Mouse (Mus musculus) forebrain, postnatal 0 days (tissue): ENCODE measurements around the gene Vmp1. TPM values are rescaled to one million over a fixed set of nuclear protein-coding genes. Genes with fewer than 3 reads are reported as not detected.

Source experiments
- ATAC-seq: fragments of 200-750 bp; cut with Nextera tagmentation; 2 replicates; pipeline ENCODE4 v1.8.0; 2017; ENCODE audit warnings: mild to moderate bottlenecking, moderate library complexity
- DNase-seq: peaks from one replicate; pipeline ENCODE4 v3.0.0-alpha.2; 2015
- H3K27ac ChIP-seq: fragments of 300-500 bp; sonication (generic); 2 replicates; pipeline ENCODE4 v1.5.1; 2014; ENCODE audit warnings: low read depth, mild to moderate bottlenecking, antibody characterized with exemption, low read length, moderate library complexity, mixed read lengths
- H3K27me3 ChIP-seq: fragments of 300-500 bp; sonication (generic); 2 replicates; pipeline ENCODE4 v1.6.1; 2014; ENCODE audit warnings: mild to moderate bottlenecking, low read length, mixed read lengths; ENCODE audit not compliant: insufficient read depth
- H3K36me3 ChIP-seq: fragments of 300-500 bp; sonication (generic); 2 replicates; pipeline ENCODE4 v1.6.1; 2014; ENCODE audit warnings: mild to moderate bottlenecking, moderate library complexity; ENCODE audit not compliant: insufficient read depth
- H3K4me1 ChIP-seq: fragments of 300-500 bp; sonication (generic); 2 replicates; pipeline ENCODE4 v1.6.1; 2014; ENCODE audit warnings: antibody characterized with exemption; ENCODE audit not compliant: insufficient read depth
- H3K4me2 ChIP-seq: fragments of 300-500 bp; sonication (generic); 2 replicates; pipeline ENCODE4 v1.6.1; 2014; ENCODE audit warnings: low read depth, mild to moderate bottlenecking, moderate library complexity
- H3K4me3 ChIP-seq: fragments of 300-500 bp; sonication (generic); 2 replicates; pipeline ENCODE4 v1.5.1; 2014; ENCODE audit warnings: low read depth, low read length, mixed read lengths
- H3K9ac ChIP-seq: fragments of 300-500 bp; sonication (generic); 2 replicates; pipeline ENCODE4 v1.6.1; 2014; ENCODE audit warnings: mild to moderate bottlenecking
- H3K9me3 ChIP-seq: fragments of 300-500 bp; sonication (generic); 2 replicates; pipeline ENCODE4 v1.6.1; 2016; ENCODE audit warnings: low read length
- CTCF ChIP-seq: sonication (generic); IDR thresholded peaks from 2 replicates; pipeline ENCODE4 v1.5.1; 2016; ENCODE audit warnings: antibody characterized with exemption, control low read depth, low read depth
- WGBS: fragments of 180-500 bp; shearing (Covaris S2); extraction: QIAGEN DNeasy Blood & Tissue Kit; methylation state at CpG from one replicate; pipeline ENCODE4 v1.1.7; 2014; 5-methylcytosine and 5-hydroxymethylcytosine counted together
- polyA plus RNA-seq: library from polyadenylated mRNA; unstranded; fragments of >200 nt; fragmentation: Nextera tagmentation; extraction: Ambion mirVana; gene quantifications from 2 replicates; pipeline ENCODE4 v1.2.1, GENCODE M21; 2015
- total RNA-seq: library from RNA; depleted of rRNA; stranded (reverse); fragments of >200 nt; gene quantifications from 2 replicates; pipeline ENCODE4 v1.2.3, GENCODE M21; 2014

Gene Vmp1
- total and polyA plus RNA-seq, 2 experiments from 2014 or later, result 59.5 to 131 TPM

GRCm38 (mm10) chr11:86662986-86663895 lies 20.4 kb downstream of the Vmp1 start:
- Histone ChIP-seq H3K4me2 (no peak overlapping the region), H3K27ac (no peak overlapping the region), H3K4me1 (no peaks in the 10 kb centered on the region), H3K4me3 (no peak overlapping the region), H3K36me3 (peaks cover 18% of the 10 kb centered on the region), H3K9me3 (no peaks in the 10 kb centered on the region), H3K27me3 (no peaks in the 10 kb centered on the region), H3K9ac (no peak overlapping the region)
- no peak for TF ChIP-seq CTCF
- 94% methylated on average over 8 of the region's 8 CpGs for WGBS
- ATAC-seq (no peak), DNase-seq (no peak)

GRCm38 (mm10) chr11:86657863-86658262 lies 25.8 kb downstream of the Vmp1 start:
- no peak overlapping the region for H3K4me2 ChIP-seq
- no peak overlapping the region for H3K9ac ChIP-seq
- peaks cover 10% of the 10 kb centered on the region for H3K36me3 ChIP-seq
- no peaks in the 10 kb centered on the region for H3K9me3 ChIP-seq
- TF ChIP-seq CTCF, result no peak
- DNase-seq (no peak), ATAC-seq (no peak)
- no peak overlapping the region for H3K27ac ChIP-seq
- H3K27me3 ChIP-seq, result no peaks in the 10 kb centered on the region
- no peak overlapping the region for H3K4me3 ChIP-seq
- no peaks in the 10 kb centered on the region for H3K4me1 ChIP-seq

GRCm38 (mm10) chr11:86656849-86657567 lies 26.6 kb downstream of the Vmp1 start:
- no peak for TF ChIP-seq CTCF
- ATAC-seq, result no peak
- 85% methylated on average over 4 of the region's 4 CpGs for WGBS

GRCm38 (mm10) chr11:86655671-86656070 lies 28.0 kb downstream of the Vmp1 start:
- WGBS, result 74% methylated on average over 1 of the region's 1 CpGs
- Histone ChIP-seq H3K9me3 (no peaks in the 10 kb centered on the region), H3K4me3 (no peak overlapping the region), H3K27me3 (no peaks in the 10 kb centered on the region), H3K4me1 (no peaks in the 10 kb centered on the region), H3K27ac (no peak overlapping the region), H3K36me3 (no peaks in the 10 kb centered on the region), H3K9ac (no peak overlapping the region), H3K4me2 (no peak overlapping the region)
- ATAC-seq (no peak), DNase-seq (peak; percentile 37)
- peak; percentile 67 for TF ChIP-seq CTCF

More at GRCm38 (mm10) chr11:86656849-86657567, 26.6 kb downstream of the Vmp1 start:
- Histone ChIP-seq H3K27ac (no peak overlapping the region), H3K27me3 (no peaks in the 10 kb centered on the region), H3K4me3 (no peak overlapping the region), H3K9ac (no peak overlapping the region), H3K4me1 (no peaks in the 10 kb centered on the region), H3K9me3 (no peaks in the 10 kb centered on the region), H3K4me2 (no peak overlapping the region), H3K36me3 (peaks cover 3% of the 10 kb centered on the region)
- no peak for DNase-seq

- Histone ChIP-seq H3K4me3 (no peak overlapping the region), H3K9me3 (no peaks in the 10 kb centered on the region), H3K9ac (no peak overlapping the region), H3K4me2 (no peak overlapping the region), H3K27ac (no peak overlapping the region), H3K27me3 (no peaks in the 10 kb centered on the region), H3K4me1 (no peaks in the 10 kb centered on the region), H3K36me3 (no peaks in the 10 kb centered on the region)
- ATAC-seq (no peak), DNase-seq (no peak)
- TF ChIP-seq CTCF, result no peak
- 88% methylated on average over 4 of the region's 4 CpGs for WGBS
Observed at GRCm38 (mm10) chr11:86654096-86654495, 29.5 kb downstream of the Vmp1 start.

- Histone ChIP-seq H3K9ac (no peak overlapping the region), H3K9me3 (no peaks in the 10 kb centered on the region), H3K27me3 (no peaks in the 10 kb centered on the region), H3K4me1 (no peaks in the 10 kb centered on the region), H3K27ac (no peak overlapping the region), H3K4me2 (no peak overlapping the region), H3K4me3 (no peak overlapping the region), H3K36me3 (no peaks in the 10 kb centered on the region)
- peak; percentile 75 for TF ChIP-seq CTCF
- whole genome bisulfite sequencing, result 24% methylated on average over 3 of the region's 3 CpGs
- DNase-seq, result peak; percentile 81
- peak; percentile 23; the same call in 1 of the 2 replicates for ATAC-seq
Observed at GRCm38 (mm10) chr11:86653446-86653845, 30.2 kb downstream of the Vmp1 start.

- Histone ChIP-seq H3K27ac (no peak overlapping the region), H3K27me3 (no peaks in the 10 kb centered on the region), H3K9ac (no peak overlapping the region), H3K4me2 (no peak overlapping the region), H3K36me3 (no peaks in the 10 kb centered on the region), H3K4me1 (no peaks in the 10 kb centered on the region), H3K9me3 (no peaks in the 10 kb centered on the region), H3K4me3 (no peak overlapping the region)
- no peak for TF ChIP-seq CTCF
- WGBS, result 88% methylated on average over 4 of the region's 4 CpGs
- DNase-seq, result no peak
- no peak for ATAC-seq
Observed at GRCm38 (mm10) chr11:86652578-86652979, 31.1 kb downstream of the Vmp1 start.
